Mouse (Mus musculus) hindbrain, embryonic 10.5 days (tissue): ENCODE results near the gene Sv2c. TPM values are rescaled to one million over a fixed set of nuclear protein-coding genes. Genes with fewer than 3 reads are reported as not detected.

Source experiments
- DNase-seq: peaks from one replicate; pipeline ENCODE4 v3.0.0-alpha.2; 2017; ENCODE audit warnings: low spot score
- H3K27ac ChIP-seq: fragments of 300-500 bp; sonication (generic); 2 replicates; pipeline ENCODE4 v1.5.1; 2016; ENCODE audit warnings: mild to moderate bottlenecking, moderate library complexity
- H3K27me3 ChIP-seq: fragments of 300-500 bp; sonication (generic); 2 replicates; pipeline ENCODE4 v1.6.1; 2016; ENCODE audit warnings: mild to moderate bottlenecking; ENCODE audit not compliant: poor library complexity, insufficient read depth, severe bottlenecking
- H3K36me3 ChIP-seq: fragments of 300-500 bp; sonication (generic); 2 replicates; pipeline ENCODE4 v1.6.1; 2016; ENCODE audit warnings: mild to moderate bottlenecking, moderate library complexity
- H3K4me1 ChIP-seq: fragments of 300-500 bp; sonication (generic); replicated peaks from 2 replicates; pipeline ENCODE4 v1.6.1; 2016; ENCODE audit warnings: mild to moderate bottlenecking
- H3K4me3 ChIP-seq: fragments of 300-500 bp; sonication (generic); 2 replicates; pipeline ENCODE4 v1.5.1; 2016; ENCODE audit warnings: mild to moderate bottlenecking, moderate library complexity
- H3K9me3 ChIP-seq: fragments of 300-500 bp; sonication (generic); 2 replicates; pipeline ENCODE4 v1.6.1; 2016; ENCODE audit warnings: mild to moderate bottlenecking, moderate library complexity
- WGBS: fragments of 180-500 bp; shearing (Covaris S2); methylation state at CpG from one replicate; pipeline ENCODE4 v1.1.7; 2016; 5-methylcytosine and 5-hydroxymethylcytosine counted together
- polyA plus RNA-seq: library from polyadenylated mRNA; unstranded; fragments of >200 nt; fragmentation: Nextera tagmentation; extraction: Ambion mirVana; gene quantifications from 2 replicates; pipeline ENCODE4 v1.2.1, GENCODE M21; 2016

The Sv2c gene
- polyA plus RNA-seq, 1 experiment from 2014 or later = 2.4 TPM

DNA sequence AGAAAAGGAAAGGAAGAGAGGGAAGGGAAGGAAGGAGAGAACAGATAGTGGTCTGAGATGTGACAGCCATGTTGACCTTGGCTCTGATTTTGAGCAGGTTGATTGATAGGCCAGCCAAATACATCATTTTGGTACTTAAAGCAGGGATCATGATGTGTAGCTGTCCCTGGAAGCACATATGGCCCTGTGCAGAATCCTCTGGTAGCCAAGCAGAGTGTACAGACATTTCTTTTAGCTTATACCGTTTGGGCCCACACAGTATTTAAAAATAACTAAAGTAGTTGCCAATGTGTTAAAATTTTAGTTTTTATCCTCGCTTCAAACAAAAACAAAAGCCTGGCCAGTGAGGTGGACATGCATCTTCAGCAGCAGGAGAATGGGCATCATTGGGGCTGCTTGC is 223.1 kb downstream of the Sv2c start:
- Histone ChIP-seq H3K4me1 (peaks cover 9% of the 10 kb centered on the region; the same call in 1 of the 2 replicates), H3K4me3 (no peak overlapping the region), H3K9me3 (no peaks in the 10 kb centered on the region), H3K27me3 (no peaks in the 10 kb centered on the region), H3K36me3 (no peaks in the 10 kb centered on the region), H3K27ac (no peak overlapping the region)
- no peak for DNase-seq
- WGBS = 79% methylated on average over 2 of the region's 2 CpGs

Other genes starting within 250 kb of the Sv2c start
- 10.5 and 12.1 TPM in 2 replicates for gene Iqgap2, start 240.7 kb downstream of the Sv2c start, polyA plus RNA-seq
- gene Gm20075, start 51.2 kb downstream of the Sv2c start, polyA plus RNA-seq = 37.8 and 39.6 TPM in 2 replicates
- not detected in 2 replicates for gene Gm17190, start 50.5 kb downstream of the Sv2c start, polyA plus RNA-seq